Mouse (Mus musculus): ENCODE data around the gene Lama5.

DNA sequence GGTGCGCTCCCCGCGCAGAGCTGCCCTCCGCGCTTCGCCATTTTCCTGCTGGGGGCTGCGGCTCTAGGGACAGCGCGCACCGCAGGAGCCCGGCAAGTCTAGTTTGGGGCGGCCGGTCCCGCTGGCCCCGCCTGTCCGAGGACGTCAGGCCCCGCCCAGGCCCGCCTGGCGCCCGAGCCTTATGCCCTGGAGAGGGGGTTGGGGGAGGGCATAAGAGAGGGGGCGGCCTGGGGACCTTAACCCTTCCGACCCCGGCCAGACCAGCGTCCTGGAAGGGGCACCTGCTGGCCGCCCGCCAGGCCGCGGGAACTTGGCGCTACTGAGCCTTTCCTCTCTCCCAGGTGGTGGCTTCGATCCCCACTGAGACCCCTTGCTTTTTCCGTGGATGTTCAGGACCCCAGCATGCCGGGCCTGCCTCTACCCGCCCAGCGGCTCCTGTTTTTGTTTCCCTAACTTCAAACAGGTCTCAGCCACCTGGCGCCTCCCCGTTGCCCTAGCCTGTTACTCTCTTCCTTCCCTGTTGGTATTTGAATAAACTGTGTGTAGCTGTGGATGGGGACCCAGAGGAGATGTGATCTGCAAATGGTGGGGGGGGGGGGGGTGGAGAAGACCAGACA is at the start of gene Lama5:
- no peak for TF ChIP-seq POLR2A (IDR thresholded peaks at IDR 0.05; ENCODE audit: control insufficient read depth, low read depth, low read length)
- no peak for TF ChIP-seq CTCF (IDR thresholded peaks at IDR 0.05; ENCODE audit: control insufficient read depth, insufficient read depth, insufficient replicate concordance, low read depth, low read length)
